Mouse (Mus musculus): ENCODE data around the gene Leng9. TPM values are rescaled to one million over a fixed set of nuclear protein-coding genes. Genes with fewer than 3 reads are reported as not detected.

The Leng9 gene
- polyA plus RNA-seq, 2 experiments = 3.9 TPM

- Histone ChIP-seq H3K4me2 (replicated peaks; ENCODE audit: low read depth, low read length, severe bottlenecking) (no peak overlapping the region), H3K9ac (ENCODE audit: low read depth, low read length, severe bottlenecking) (no peak overlapping the region), H3K36me3 (ENCODE audit: control insufficient read depth, insufficient read depth, low read length) (peaks cover 73% of the 10 kb centered on the region), H3K4me3 (replicated peaks; ENCODE audit: low read length) (no peak overlapping the region), H3K4me1 (ENCODE audit: control insufficient read depth, insufficient read depth, low read length) (peaks cover 18% of the 10 kb centered on the region), H3K9me3 (ENCODE audit: control insufficient read depth, low read length) (no peaks in the 10 kb centered on the region), H3K27me3 (ENCODE audit: control insufficient read depth, insufficient read depth, low read length) (peaks cover 11% of the 10 kb centered on the region; the same call in 1 of the 2 replicates), H3K27ac (replicated peaks; ENCODE audit: low read depth, low read length) (no peak overlapping the region)
- no peak for TF ChIP-seq POLR2A (IDR thresholded peaks at IDR 0.05; ENCODE audit: borderline replicate concordance, extremely low read depth, insufficient read depth, insufficient read length)
- 90% methylated on average over 20 of the region's 20 CpGs for WGBS
- no peak for DNase-seq (ENCODE audit: low spot score)
- no peak for ATAC-seq (ENCODE audit: low FRiP score, low read depth)
These were observed 2.8 kb downstream of the Leng9 start for GRCm38 (mm10) chr7:4147371-4147770.

DNA sequence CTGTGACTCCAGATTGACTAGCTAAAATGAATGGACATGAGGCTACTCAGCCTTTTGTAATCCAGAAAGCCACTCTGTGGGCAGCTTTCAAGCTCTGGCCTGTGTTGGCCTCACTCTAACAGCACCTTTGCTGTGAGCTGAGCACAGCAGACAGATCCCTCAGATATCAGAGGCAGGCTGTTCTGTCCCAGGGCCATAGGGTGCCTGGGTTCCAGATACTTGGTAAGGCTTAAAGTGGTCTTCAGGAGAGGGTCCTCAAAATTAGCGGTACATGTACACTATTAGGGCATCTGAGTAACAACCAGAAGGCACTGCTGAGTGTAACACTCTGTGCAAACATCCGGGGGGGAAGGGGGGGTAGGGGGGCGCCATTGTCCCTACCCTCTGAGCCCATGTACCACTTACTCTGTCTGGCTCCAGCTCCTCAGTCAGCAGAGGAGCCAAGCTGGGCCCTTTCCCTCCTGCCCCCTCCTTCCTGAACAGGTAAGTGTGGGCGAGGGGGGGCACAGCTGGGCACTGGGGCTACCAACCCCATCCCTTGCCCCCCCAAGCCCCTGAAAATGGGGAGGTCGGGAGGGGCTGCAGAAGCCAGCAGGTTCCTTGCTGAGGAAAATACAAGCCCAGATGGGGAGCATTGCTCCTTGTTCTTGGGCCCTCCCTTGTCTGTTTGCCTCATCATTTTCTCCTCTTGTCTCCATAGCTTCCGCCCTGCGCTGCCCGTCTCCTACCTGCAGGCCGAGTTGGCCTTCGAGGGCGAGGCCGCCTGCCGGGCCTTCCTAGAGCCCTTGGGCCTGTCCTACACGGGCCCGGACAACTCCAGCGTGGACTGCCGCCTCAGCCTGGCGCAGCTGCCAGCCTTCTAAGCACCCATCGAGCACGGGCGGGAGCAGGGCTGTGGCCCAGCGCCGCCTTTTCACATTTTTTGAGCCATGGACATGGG, 3.7 kb downstream of the Leng9 start:
- H3K27me3 ChIP-seq (ENCODE audit: control insufficient read depth, insufficient read depth, low read length) = peaks cover 10% of the 10 kb centered on the region; the same call in 1 of the 2 replicates
- no peak overlapping the region for H3K4me2 ChIP-seq (replicated peaks; ENCODE audit: low read depth, low read length, severe bottlenecking)
- ATAC-seq (ENCODE audit: low FRiP score, low read depth) (no peak), DNase-seq (ENCODE audit: low spot score) (no peak)
- peaks cover 18% of the 10 kb centered on the region for H3K4me1 ChIP-seq (ENCODE audit: control insufficient read depth, insufficient read depth, low read length)
- peaks cover 80% of the 10 kb centered on the region for H3K36me3 ChIP-seq (ENCODE audit: control insufficient read depth, insufficient read depth, low read length)
- H3K4me3 ChIP-seq (replicated peaks; ENCODE audit: low read length) = no peak overlapping the region
- 94% methylated on average over 23 of the region's 23 CpGs for WGBS
- H3K9ac ChIP-seq (ENCODE audit: low read depth, low read length, severe bottlenecking) = no peak overlapping the region
- TF ChIP-seq POLR2A (IDR thresholded peaks at IDR 0.05; ENCODE audit: borderline replicate concordance, extremely low read depth, insufficient read depth, insufficient read length) = no peak
- H3K9me3 ChIP-seq (ENCODE audit: control insufficient read depth, low read length) = no peaks in the 10 kb centered on the region
- no peak overlapping the region for H3K27ac ChIP-seq (replicated peaks; ENCODE audit: low read depth, low read length)

DNA sequence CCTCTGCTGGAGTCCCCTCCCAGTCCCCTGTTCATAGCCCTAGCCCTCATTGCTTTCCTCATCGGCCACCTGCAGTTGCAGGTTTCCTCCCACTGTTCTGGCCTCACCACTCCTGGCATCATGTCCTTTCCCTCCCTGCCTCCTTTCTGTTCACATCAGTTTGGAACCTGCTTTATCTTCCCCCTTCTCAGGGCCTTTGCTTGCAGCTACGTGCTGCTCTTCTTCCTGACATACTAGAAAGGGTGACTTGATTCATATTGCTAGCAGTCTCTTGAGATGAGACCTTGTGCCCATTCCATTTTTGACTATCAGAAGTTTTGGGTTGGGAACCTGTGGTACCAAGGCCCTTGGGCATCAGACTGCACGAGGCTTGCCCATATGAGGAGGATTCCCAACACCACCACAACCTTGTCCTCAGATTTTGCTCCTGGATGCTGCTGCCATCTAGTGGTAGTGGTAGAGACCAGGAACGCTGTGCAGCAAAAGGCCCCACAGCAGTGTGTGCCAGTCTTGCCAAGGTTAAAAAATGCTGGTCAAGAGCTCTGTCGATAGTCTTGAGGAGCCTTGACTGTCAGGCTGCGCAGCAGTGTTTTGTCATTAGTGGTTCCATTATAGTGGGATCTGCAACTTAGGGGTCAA, 4.5 kb downstream of the Leng9 start:
- no peak overlapping the region for H3K9ac ChIP-seq (ENCODE audit: low read depth, low read length, severe bottlenecking)
- no peak for TF ChIP-seq POLR2A (IDR thresholded peaks at IDR 0.05; ENCODE audit: borderline replicate concordance, extremely low read depth, insufficient read depth, insufficient read length)
- no peak for ATAC-seq (ENCODE audit: low FRiP score, low read depth)
- no peak overlapping the region for H3K27ac ChIP-seq (replicated peaks; ENCODE audit: low read depth, low read length)
- 68% methylated on average over 6 of the region's 6 CpGs for WGBS
- H3K4me1 ChIP-seq (ENCODE audit: control insufficient read depth, insufficient read depth, low read length) = peaks cover 16% of the 10 kb centered on the region
- no peak overlapping the region for H3K4me2 ChIP-seq (replicated peaks; ENCODE audit: low read depth, low read length, severe bottlenecking)
- H3K4me3 ChIP-seq (replicated peaks; ENCODE audit: low read length) = no peak overlapping the region
- H3K27me3 ChIP-seq (ENCODE audit: control insufficient read depth, insufficient read depth, low read length) = 0 out of 2 replicates have a peak, but pooled peaks cover 1% of the 10 kb centered on the region
- no peak for DNase-seq (ENCODE audit: low spot score)
- H3K36me3 ChIP-seq (ENCODE audit: control insufficient read depth, insufficient read depth, low read length) = peaks cover 80% of the 10 kb centered on the region
- no peaks in the 10 kb centered on the region for H3K9me3 ChIP-seq (ENCODE audit: control insufficient read depth, low read length)

- H3K9ac ChIP-seq (ENCODE audit: low read depth, low read length, severe bottlenecking) = no peak overlapping the region
- no peak overlapping the region for H3K27ac ChIP-seq (replicated peaks; ENCODE audit: low read depth, low read length)
- no peak for ATAC-seq (ENCODE audit: low FRiP score, low read depth)
- peaks cover 86% of the 10 kb centered on the region for H3K36me3 ChIP-seq (ENCODE audit: control insufficient read depth, insufficient read depth, low read length)
- TF ChIP-seq POLR2A (IDR thresholded peaks at IDR 0.05; ENCODE audit: borderline replicate concordance, extremely low read depth, insufficient read depth, insufficient read length) = no peak
- 95% methylated on average over 20 of the region's 20 CpGs for WGBS
- H3K27me3 ChIP-seq (ENCODE audit: control insufficient read depth, insufficient read depth, low read length) = no peaks in the 10 kb centered on the region
- no peaks in the 10 kb centered on the region for H3K9me3 ChIP-seq (ENCODE audit: control insufficient read depth, low read length)
- no peak for DNase-seq (ENCODE audit: low spot score)
- peaks cover 9% of the 10 kb centered on the region; the same call in 1 of the 2 replicates for H3K4me1 ChIP-seq (ENCODE audit: control insufficient read depth, insufficient read depth, low read length)
- no peak overlapping the region for H3K4me3 ChIP-seq (replicated peaks; ENCODE audit: low read length)
- H3K4me2 ChIP-seq (replicated peaks; ENCODE audit: low read depth, low read length, severe bottlenecking) = no peak overlapping the region
These were observed 5.2 kb downstream of the Leng9 start for GRCm38 (mm10) chr7:4144766-4145551.

- WGBS = 98% methylated on average over 13 of the region's 13 CpGs
- ATAC-seq (ENCODE audit: low FRiP score, low read depth) (no peak), DNase-seq (ENCODE audit: low spot score) (no peak)
- Histone ChIP-seq H3K9ac (ENCODE audit: low read depth, low read length, severe bottlenecking) (no peak overlapping the region), H3K9me3 (ENCODE audit: control insufficient read depth, low read length) (no peaks in the 10 kb centered on the region), H3K4me1 (ENCODE audit: control insufficient read depth, insufficient read depth, low read length) (peaks cover 7% of the 10 kb centered on the region; the same call in 1 of the 2 replicates), H3K4me3 (replicated peaks; ENCODE audit: low read length) (no peak overlapping the region), H3K27me3 (ENCODE audit: control insufficient read depth, insufficient read depth, low read length) (no peaks in the 10 kb centered on the region), H3K4me2 (replicated peaks; ENCODE audit: low read depth, low read length, severe bottlenecking) (no peak overlapping the region), H3K36me3 (ENCODE audit: control insufficient read depth, insufficient read depth, low read length) (peaks cover 95% of the 10 kb centered on the region), H3K27ac (replicated peaks; ENCODE audit: low read depth, low read length) (no peak overlapping the region)
- TF ChIP-seq POLR2A (IDR thresholded peaks at IDR 0.05; ENCODE audit: borderline replicate concordance, extremely low read depth, insufficient read depth, insufficient read length) = no peak
These were observed 6.1 kb downstream of the Leng9 start for GRCm38 (mm10) chr7:4144046-4144445.
